Mouse (Mus musculus) bone marrow, adult 2 months (tissue): ENCODE measurements around the gene Ubqln1. TPM values are rescaled to one million over a fixed set of nuclear protein-coding genes. Genes with fewer than 3 reads are reported as not detected.
A peak's percentile ranks its signal among the peaks of the same experiment; 100 is the strongest.
"Not testable (repeated sequence)": the region's sequence is repeated elsewhere in the genome, so short reads cannot be mapped to it uniquely, and the experiment has no call there.

Experiments
- H3K27ac ChIP-seq: fragments of 200-500 bp; 2 replicates; pipeline ENCODE4 v1.5.1; 2012; ENCODE audit warnings: low read depth, mild to moderate bottlenecking, control low read depth, inconsistent platforms, low read length; ENCODE audit not compliant: control insufficient read depth, poor library complexity, insufficient read depth
- H3K4me1 ChIP-seq: fragments of 200-500 bp; 2 replicates; pipeline ENCODE4 v1.6.1; 2011; ENCODE audit warnings: low read length; ENCODE audit not compliant: control insufficient read depth, insufficient read depth
- H3K4me3 ChIP-seq: fragments of 200-500 bp; replicated peaks from 2 replicates; pipeline ENCODE3; 2011; ENCODE audit warnings: mild to moderate bottlenecking, low read depth, low read length, control low read depth; ENCODE audit not compliant: control insufficient read depth
- CTCF ChIP-seq: fragments of 200-500 bp; IDR thresholded peaks from 2 replicates; pipeline ENCODE4 v1.5.1; 2011; ENCODE audit warnings: low read length, control low read depth; ENCODE audit not compliant: control insufficient read depth, insufficient read depth
- POLR2A ChIP-seq: fragments of 200-500 bp; IDR thresholded peaks from 2 replicates; pipeline ENCODE4 v1.6.1; 2011; ENCODE audit warnings: low read depth, mild to moderate bottlenecking, control low read depth, low read length, borderline replicate concordance; ENCODE audit not compliant: control insufficient read depth
- WGBS: fragments of 180-500 bp; shearing (Covaris S2); methylation state at CpG from one replicate; pipeline ENCODE4 v1.1.7; 2018; 5-methylcytosine and 5-hydroxymethylcytosine counted together
- polyA plus RNA-seq: library from polyadenylated mRNA; stranded (reverse); fragments of >200 nt; gene quantifications from 2 replicates; pipeline ENCODE4 v1.2.4, GENCODE M21; 2011; ENCODE audit warnings: low replicate concordance; ENCODE audit not compliant: missing spikeins, insufficient read depth, insufficient read length

Ubqln1 gene
- polyA plus RNA-seq, 1 experiment, result 31.6 TPM

- WGBS, result 66% methylated on average over 2 of the region's 2 CpGs
- H3K4me3 ChIP-seq, result no peak overlapping the region
- no peaks in the 10 kb centered on the region for H3K4me1 ChIP-seq
- TF ChIP-seq CTCF, result no peak
- no peak for TF ChIP-seq POLR2A
- no peak overlapping the region for H3K27ac ChIP-seq
Measured at GRCm38 (mm10) chr13:58156031-58156430, 59.4 kb downstream of the Ubqln1 start.

GRCm38 (mm10) chr13:58150442-58150841, 65.0 kb downstream of the Ubqln1 start:
- TF ChIP-seq POLR2A (no peak), CTCF (no peak)
- no peak overlapping the region for H3K27ac ChIP-seq
- H3K4me3 ChIP-seq, result no peak overlapping the region
- H3K4me1 ChIP-seq, result no peaks in the 10 kb centered on the region
- 76% methylated on average over 11 of the region's 11 CpGs for WGBS

GRCm38 (mm10) chr13:58149629-58150028, 65.8 kb downstream of the Ubqln1 start:
- Histone ChIP-seq H3K4me1 (no peaks in the 10 kb centered on the region), H3K27ac (no peak overlapping the region), H3K4me3 (no peak overlapping the region)
- WGBS, result 86% methylated on average over 3 of the region's 3 CpGs
- TF ChIP-seq POLR2A (no peak), CTCF (no peak)

GRCm38 (mm10) chr13:58149033-58149558, 66.4 kb downstream of the Ubqln1 start:
- WGBS, result 47% methylated on average over 5 of the region's 5 CpGs
- no peaks in the 10 kb centered on the region for H3K4me1 ChIP-seq
- no peak overlapping the region for H3K4me3 ChIP-seq
- no peak overlapping the region for H3K27ac ChIP-seq
- TF ChIP-seq POLR2A (no peak), CTCF (no peak)

- H3K4me3 ChIP-seq, result peak overlapping the region; percentile 33
- no peak overlapping the region for H3K27ac ChIP-seq
- 3% methylated on average over 17 of the region's 17 CpGs for WGBS
- TF ChIP-seq CTCF (no peak), POLR2A (no peak)
- H3K4me1 ChIP-seq, result no peaks in the 10 kb centered on the region
Measured at GRCm38 (mm10) chr13:58148256-58148831, 67.1 kb downstream of the Ubqln1 start.

GRCm38 (mm10) chr13:58147760-58148159, 67.7 kb downstream of the Ubqln1 start:
- TF ChIP-seq POLR2A, result no peak
- TF ChIP-seq CTCF, result no peak
- no peaks in the 10 kb centered on the region for H3K4me1 ChIP-seq
- H3K27ac ChIP-seq, result no peak overlapping the region
- WGBS, result 75% methylated on average over 1 of the region's 1 CpGs
- no peak overlapping the region for H3K4me3 ChIP-seq

GRCm38 (mm10) chr13:58146603-58147002, 68.8 kb downstream of the Ubqln1 start:
- H3K27ac ChIP-seq, H3K4me1 ChIP-seq, H3K4me3 ChIP-seq: not testable (repeated sequence)
- WGBS, result 94% methylated on average over 8 of the region's 8 CpGs

- TF ChIP-seq CTCF (no peak; the same call in 1 of the 2 replicates), POLR2A (no peak)
- Histone ChIP-seq H3K4me1 (0 out of 2 replicates have a peak, but pooled peaks cover 1% of the 10 kb centered on the region), H3K27ac (no peak overlapping the region), H3K4me3 (no peak overlapping the region)
- WGBS, result 91% methylated on average over 3 of the region's 3 CpGs
Measured at GRCm38 (mm10) chr13:58131692-58132091, 83.8 kb downstream of the Ubqln1 start.

GRCm38 (mm10) chr13:58129687-58130246, 85.7 kb downstream of the Ubqln1 start:
- Histone ChIP-seq H3K27ac (peak overlapping the region; percentile 100), H3K4me3 (peak overlapping the region; percentile 73), H3K4me1 (0 out of 2 replicates have a peak, but pooled peaks cover 1% of the 10 kb centered on the region)
- no peak for TF ChIP-seq POLR2A
- no peak for TF ChIP-seq CTCF
- 22% methylated on average over 4 of the region's 4 CpGs for WGBS
